Mouse (Mus musculus): ENCODE results near the gene Nmu. TPM values are rescaled to one million over a fixed set of nuclear protein-coding genes. Genes with fewer than 3 reads are reported as not detected.

Nmu gene
- not detected for polyA plus RNA-seq (2014; fragmentation: Illumina TruSeq; extraction: RNeasy Lipid Tissue Mini Kit (QIAGEN cat#74804); ENCODE audit: low read depth, low replicate concordance)

GRCm38 (mm10) chr5:76363453-76364104, at the start of gene Nmu:
TSS of gene Nmu (minus strand) at chr5:76363788.

GRCm38 (mm10) chr5:76330953-76331352, 32.6 kb downstream of the Nmu start, which contains the start of gene Pdcl2:
TSS of gene Pdcl2 (minus strand) at chr5:76331156.

GRCm38 (mm10) chr5:76304452-76305341, 58.9 kb downstream of the Nmu start, which contains the start of gene Clock:
TSS of gene Clock (minus strand) at chr5:76304792.

Other genes starting within 250 kb of the Nmu start
- 37.0 TPM for gene Srd5a3, start 223.5 kb downstream of the Nmu start, polyA plus RNA-seq (2014; fragmentation: Illumina TruSeq; extraction: RNeasy Lipid Tissue Mini Kit (QIAGEN cat#74804); ENCODE audit: low read depth, low replicate concordance)
- 122 TPM for gene Tmem165, start 179.9 kb downstream of the Nmu start, polyA plus RNA-seq (2014; fragmentation: Illumina TruSeq; extraction: RNeasy Lipid Tissue Mini Kit (QIAGEN cat#74804); ENCODE audit: low read depth, low replicate concordance)
- gene Clock, start 59.0 kb downstream of the Nmu start, polyA plus RNA-seq (2014; fragmentation: Illumina TruSeq; extraction: RNeasy Lipid Tissue Mini Kit (QIAGEN cat#74804); ENCODE audit: low read depth, low replicate concordance), result 127 TPM
- not detected for gene Pdcl2, start 32.6 kb downstream of the Nmu start, polyA plus RNA-seq (2014; fragmentation: Illumina TruSeq; extraction: RNeasy Lipid Tissue Mini Kit (QIAGEN cat#74804); ENCODE audit: low read depth, low replicate concordance)
- not detected for gene Gm7271, start 120.3 kb upstream of the Nmu start, polyA plus RNA-seq (2014; fragmentation: Illumina TruSeq; extraction: RNeasy Lipid Tissue Mini Kit (QIAGEN cat#74804); ENCODE audit: low read depth, low replicate concordance)
- gene Exoc1, start 165.5 kb upstream of the Nmu start, polyA plus RNA-seq (2014; fragmentation: Illumina TruSeq; extraction: RNeasy Lipid Tissue Mini Kit (QIAGEN cat#74804); ENCODE audit: low read depth, low replicate concordance), result 175 TPM
- 7.1 TPM for gene Cep135, start 224.9 kb upstream of the Nmu start, polyA plus RNA-seq (2014; fragmentation: Illumina TruSeq; extraction: RNeasy Lipid Tissue Mini Kit (QIAGEN cat#74804); ENCODE audit: low read depth, low replicate concordance)

Data from adrenal gland, adult 10 weeks (tissue).